In genomic region chrX:102060243-102060642, GRCm38 (mm10) we compare ENCODE assay signal across 10 mouse cellular contexts. TPM values are rescaled to one million over a fixed set of nuclear protein-coding genes. Genes with fewer than 3 reads are reported as not detected.
DNase-seq lines count a peak whose midpoint lies in the region; ATAC-seq lines count a peak whose summit lies in the region.
"Had no signal": no experiment of that assay in that cellular context is flagged by ENCODE, and none has a peak within 500 bp of the region (broad histone marks: within the 10 kb centered on the region; RNA-seq: fewer than 3 reads in every experiment).

No protein-coding gene starts in this region.

- no peak for ATAC-seq in heart, embryonic 11.5 days (replicated peaks; ENCODE audit: insufficient number of reproducible peaks, low FRiP score, low TSS enrichment)
- peak; percentile 62 for ATAC-seq in midbrain, embryonic 16.5 days
- no peak for ATAC-seq in midbrain, embryonic 11.5 days (ENCODE audit: low FRiP score)
- ATAC-seq: intestine, embryonic 15.5 days had no signal

- H3K9ac ChIP-seq in heart, embryonic 11.5 days (ENCODE audit: low read depth, low read length), result no peak overlapping the region
- no peak overlapping the region for H3K9ac ChIP-seq in midbrain, embryonic 16.5 days (ENCODE audit: low read depth, low read length)
- no peak overlapping the region for H3K9ac ChIP-seq in midbrain, embryonic 11.5 days (ENCODE audit: low read length)
- H3K9ac ChIP-seq: intestine, embryonic 15.5 days; liver, embryonic 14.5 days had no signal

- H3K9me3 ChIP-seq in heart, embryonic 11.5 days (replicated peaks; ENCODE audit: control insufficient read depth, low read length), result no peaks in the 10 kb centered on the region
- no peaks in the 10 kb centered on the region for H3K9me3 ChIP-seq in midbrain, embryonic 16.5 days (replicated peaks; ENCODE audit: control insufficient read depth, low read length, poor library complexity, severe bottlenecking)
- no peaks in the 10 kb centered on the region for H3K9me3 ChIP-seq in midbrain, embryonic 11.5 days (ENCODE audit: control insufficient read depth, low read length)
- H3K9me3 ChIP-seq: intestine, embryonic 15.5 days had no signal

- peak; percentile 25 to 32 for DNase-seq in heart, adult 18-20 months
- no peak for DNase-seq in midbrain, embryonic 11.5 days (ENCODE audit: low spot score, missing footprints)
- DNase-seq in cerebellum, adult 9-11 months, result peak; percentile 93
- peak; percentile 33 for DNase-seq in lung, postnatal 14 days
- DNase-seq in neural tube, embryonic 10.5 days (ENCODE audit: extremely low spot score, low spot score), result no peak
- no peak for DNase-seq in right cerebral cortex, postnatal 25 days

- 82% methylated on average over 5 of the region's 5 CpGs for WGBS in heart, embryonic 11.5 days (ENCODE audit: insufficient replicate concordance)
- WGBS in midbrain, embryonic 16.5 days, result 62% methylated on average over 5 of the region's 5 CpGs
- 81% methylated on average over 5 of the region's 5 CpGs for WGBS in midbrain, embryonic 11.5 days

- no peak overlapping the region for H3K4me2 ChIP-seq in heart, embryonic 11.5 days
- H3K4me2 ChIP-seq in midbrain, embryonic 16.5 days (ENCODE audit: low read length), result no peak overlapping the region
- no peak overlapping the region for H3K4me2 ChIP-seq in midbrain, embryonic 11.5 days
- H3K4me2 ChIP-seq: intestine, embryonic 15.5 days had no signal

- H3K27ac ChIP-seq in heart, embryonic 11.5 days (ENCODE audit: low read depth, low read length), result no peak overlapping the region
- H3K27ac ChIP-seq in midbrain, embryonic 16.5 days (ENCODE audit: low read length), result no peak overlapping the region
- H3K27ac ChIP-seq in midbrain, embryonic 11.5 days (ENCODE audit: low read depth, low read length), result no peak overlapping the region
- H3K27ac ChIP-seq: intestine, embryonic 15.5 days; liver, embryonic 14.5 days had no signal

- peaks cover 2% of the 10 kb centered on the region; the same call in 1 of the 2 replicates for H3K27me3 ChIP-seq in heart, embryonic 11.5 days (ENCODE audit: control insufficient read depth, insufficient read depth, low read length)
- H3K27me3 ChIP-seq in midbrain, embryonic 16.5 days (ENCODE audit: control insufficient read depth, insufficient read depth, low read depth, low read length), result no peaks in the 10 kb centered on the region
- no peaks in the 10 kb centered on the region; the same call in 1 of the 2 replicates for H3K27me3 ChIP-seq in midbrain, embryonic 11.5 days (ENCODE audit: control insufficient read depth, insufficient read depth, low read length)
- H3K27me3 ChIP-seq: intestine, embryonic 15.5 days had no signal

- H3K36me3 ChIP-seq in heart, embryonic 11.5 days (ENCODE audit: control insufficient read depth, insufficient read depth, low read length), result no peaks in the 10 kb centered on the region
- no peaks in the 10 kb centered on the region for H3K36me3 ChIP-seq in midbrain, embryonic 16.5 days (ENCODE audit: control insufficient read depth, insufficient read depth, low read length)
- H3K36me3 ChIP-seq in midbrain, embryonic 11.5 days (ENCODE audit: control insufficient read depth, insufficient read depth, low read length), result no peaks in the 10 kb centered on the region
- H3K36me3 ChIP-seq: intestine, embryonic 15.5 days had no signal

- no peaks in the 10 kb centered on the region for H3K4me1 ChIP-seq in heart, embryonic 11.5 days (ENCODE audit: control insufficient read depth, insufficient read depth, low read length)
- peaks cover 6% of the 10 kb centered on the region; the same call in 1 of the 2 replicates for H3K4me1 ChIP-seq in midbrain, embryonic 16.5 days (ENCODE audit: control insufficient read depth, insufficient read depth, low read length)
- peaks cover 2% of the 10 kb centered on the region; the same call in 1 of the 2 replicates for H3K4me1 ChIP-seq in midbrain, embryonic 11.5 days (ENCODE audit: control insufficient read depth, insufficient read depth, low read length)

- no peak overlapping the region for H3K4me3 ChIP-seq in heart, embryonic 11.5 days (ENCODE audit: low read depth, low read length)
- H3K4me3 ChIP-seq in midbrain, embryonic 16.5 days (ENCODE audit: low read depth, low read length), result no peak overlapping the region
- no peak overlapping the region for H3K4me3 ChIP-seq in midbrain, embryonic 11.5 days (ENCODE audit: low read depth, low read length)
- H3K4me3 ChIP-seq: intestine, embryonic 15.5 days had no signal

RNA-seq across cellular contexts. Expression of gene Rtl5, which starts 10.9 kb away (rescaled TPM):
- total RNA-seq in heart, adult 18-20 months (2021), result 1 to 10 TPM; 1.1 to 1.3 TPM
- polyA plus RNA-seq in heart, embryonic 11.5 days (2014; fragmentation: Nextera tagmentation; extraction: Ambion mirVana), result 0.52 and 0.92 TPM in 2 replicates
- polyA plus RNA-seq in midbrain, embryonic 16.5 days (2015; fragmentation: Nextera tagmentation; extraction: Ambion mirVana), result 9.7 and 13.5 TPM in 2 replicates
- 3.2 and 3.5 TPM in 2 replicates for polyA plus RNA-seq in midbrain, embryonic 11.5 days (2014; fragmentation: Nextera tagmentation; extraction: Ambion mirVana)

RNA-seq across cellular contexts. Expression of gene Pin4, which starts 59.0 kb away (rescaled TPM):
- 10 to 100 TPM; 23.8 to 23.9 TPM for total RNA-seq in heart, adult 18-20 months (2021)
- 50.9 and 54.2 TPM in 2 replicates for polyA plus RNA-seq in heart, embryonic 11.5 days (2014; fragmentation: Nextera tagmentation; extraction: Ambion mirVana)
- 44.8 and 55.2 TPM in 2 replicates for polyA plus RNA-seq in midbrain, embryonic 16.5 days (2015; fragmentation: Nextera tagmentation; extraction: Ambion mirVana)
- polyA plus RNA-seq in midbrain, embryonic 11.5 days (2014; fragmentation: Nextera tagmentation; extraction: Ambion mirVana), result 70.8 and 78.5 TPM in 2 replicates

Comparison
In these comparisons a context has a peak if more than half of its experiments do, and no peak if none do; other contexts are left out.
1. DNase-seq: peak in heart, adult 18-20 months (2 of 2), cerebellum, adult 9-11 months (single experiment) and lung, postnatal 14 days (single experiment); none in midbrain, embryonic 11.5 days (single experiment), neural tube, embryonic 10.5 days (single experiment) and right cerebral cortex, postnatal 25 days (single experiment).